Mouse (Mus musculus): ENCODE measurements around the gene Ltbp2. TPM values are rescaled to one million over a fixed set of nuclear protein-coding genes. Genes with fewer than 3 reads are reported as not detected.

The Ltbp2 gene
- polyA plus RNA-seq, 1 experiment from 2014 or later = 1.7 TPM

DNA sequence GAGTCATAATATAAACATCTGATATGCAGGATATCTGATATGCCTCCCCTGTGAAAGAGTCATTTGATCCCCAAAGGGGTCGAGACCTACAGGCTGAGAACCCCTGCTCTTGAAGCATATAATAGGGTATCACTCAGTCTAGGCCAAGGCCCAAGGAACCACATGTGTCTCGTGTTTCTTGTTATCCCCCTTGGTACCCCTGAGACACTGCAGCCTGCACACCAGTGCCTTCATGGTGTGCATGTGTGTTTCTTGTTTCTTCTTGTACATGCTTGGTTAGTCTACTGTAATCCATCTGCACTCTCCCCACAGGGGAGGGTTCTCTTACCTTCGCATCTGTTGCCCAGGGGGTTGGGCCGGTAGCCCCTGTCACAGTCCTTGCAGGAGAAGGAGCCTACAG is 83.7 kb downstream of the Ltbp2 start:
- H3K36me3 ChIP-seq = no peaks in the 10 kb centered on the region
- H3K27ac ChIP-seq = no peak overlapping the region
- H3K4me3 ChIP-seq = no peak overlapping the region
- H3K4me1 ChIP-seq = peaks cover 5% of the 10 kb centered on the region; the same call in 1 of the 2 replicates
- no peaks in the 10 kb centered on the region for H3K9me3 ChIP-seq
- no peaks in the 10 kb centered on the region for H3K27me3 ChIP-seq
- WGBS = 53% methylated on average over 4 of the region's 4 CpGs
- H3K9ac ChIP-seq = no peak overlapping the region
- no peak overlapping the region for H3K4me2 ChIP-seq
- no peak for ATAC-seq (ENCODE audit: insufficient number of reproducible peaks, insufficient read depth, low FRiP score, low TSS enrichment, low read depth)

DNA sequence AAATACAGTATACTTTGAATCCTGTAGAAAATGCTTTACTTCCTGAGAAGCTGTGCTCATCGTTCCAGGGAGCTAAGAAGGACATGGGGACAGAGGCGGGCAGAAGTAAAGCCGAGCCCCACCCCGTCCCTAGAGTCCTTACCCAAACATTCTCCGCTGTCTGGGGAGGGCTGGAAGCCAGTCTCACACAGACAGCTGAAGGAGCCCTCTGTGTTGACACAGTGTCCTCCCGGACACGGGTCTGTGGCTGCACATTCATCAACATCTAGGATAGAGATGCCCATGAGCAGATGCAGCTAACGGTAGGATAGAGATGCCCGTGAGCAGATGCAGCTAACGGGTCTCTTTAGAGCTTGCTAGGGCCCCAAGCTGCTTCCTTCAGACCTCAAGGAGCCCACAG is 85.5 kb downstream of the Ltbp2 start:
- Histone ChIP-seq H3K27me3 (no peaks in the 10 kb centered on the region), H3K9ac (no peak overlapping the region), H3K4me3 (no peak overlapping the region), H3K4me1 (peaks cover 5% of the 10 kb centered on the region; the same call in 1 of the 2 replicates), H3K27ac (no peak overlapping the region), H3K4me2 (no peak overlapping the region), H3K36me3 (no peaks in the 10 kb centered on the region), H3K9me3 (no peaks in the 10 kb centered on the region)
- 68% methylated on average over 10 of the region's 10 CpGs for WGBS
- ATAC-seq (ENCODE audit: insufficient number of reproducible peaks, insufficient read depth, low FRiP score, low TSS enrichment, low read depth) = no peak

GRCm38 (mm10) chr12:84786091-84786490 is 90.2 kb downstream of the Ltbp2 start:
- no peak for ATAC-seq (ENCODE audit: insufficient number of reproducible peaks, insufficient read depth, low FRiP score, low TSS enrichment, low read depth)
- Histone ChIP-seq H3K9ac (peak overlapping the region; percentile 27; the same call in 1 of the 2 replicates), H3K9me3 (no peaks in the 10 kb centered on the region), H3K36me3 (no peaks in the 10 kb centered on the region), H3K27me3 (no peaks in the 10 kb centered on the region), H3K4me3 (no peak overlapping the region), H3K4me1 (peaks cover 10% of the 10 kb centered on the region; the same call in 1 of the 2 replicates), H3K4me2 (no peak overlapping the region), H3K27ac (no peak overlapping the region)
- WGBS = 67% methylated on average over 5 of the region's 5 CpGs

DNA sequence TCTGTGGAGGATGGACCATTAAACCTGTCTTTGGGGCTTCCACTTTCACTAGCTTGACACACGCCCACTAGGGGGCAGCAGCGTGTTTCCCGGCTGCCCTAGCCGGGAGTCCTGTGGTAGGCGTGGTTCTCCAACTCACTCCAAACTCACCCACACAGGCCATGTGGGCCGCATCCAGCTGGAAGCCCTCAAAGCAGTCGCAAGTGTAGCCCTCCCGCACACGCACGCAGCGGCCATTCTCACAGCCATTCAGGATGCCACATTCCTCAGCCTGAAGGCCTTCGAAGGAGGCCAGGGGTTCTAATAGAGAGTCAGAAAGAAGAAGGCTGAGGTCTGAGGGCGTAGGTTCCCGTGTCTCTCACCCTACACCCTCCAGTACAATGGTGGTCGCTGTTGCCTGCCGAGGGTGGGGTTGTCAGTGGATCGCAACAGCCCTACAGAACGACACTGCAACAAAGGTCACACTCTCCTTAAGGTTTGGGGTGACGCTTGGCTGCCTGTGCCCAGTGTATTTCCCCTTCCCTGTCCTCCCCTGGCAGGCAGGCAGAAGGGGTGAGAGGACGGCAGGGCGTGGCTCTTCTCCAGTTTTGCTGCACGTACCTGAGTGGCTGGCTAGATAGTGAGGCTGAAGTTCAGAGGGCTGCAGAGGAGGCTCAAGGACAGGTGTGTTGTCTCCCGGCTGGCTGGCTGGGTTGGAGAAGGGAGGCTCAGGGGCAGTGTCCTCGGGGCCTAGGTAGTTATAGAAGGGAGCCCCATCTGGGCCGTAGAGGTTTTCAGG is 91.5 kb downstream of the Ltbp2 start:
- no peak overlapping the region for H3K27ac ChIP-seq
- H3K36me3 ChIP-seq = no peaks in the 10 kb centered on the region
- H3K4me2 ChIP-seq = peak overlapping the region; percentile 52
- no peaks in the 10 kb centered on the region for H3K27me3 ChIP-seq
- peak; percentile 71; the same call in 1 of the 2 replicates for ATAC-seq (ENCODE audit: insufficient number of reproducible peaks, insufficient read depth, low FRiP score, low TSS enrichment, low read depth)
- WGBS = 30% methylated on average over 25 of the region's 25 CpGs
- H3K9ac ChIP-seq = peak overlapping the region; percentile 51
- peaks cover 10% of the 10 kb centered on the region; the same call in 1 of the 2 replicates for H3K4me1 ChIP-seq
- 0 out of 2 replicates have a peak overlapping the region, but pooled peaks have one; percentile 7 for H3K4me3 ChIP-seq
- no peaks in the 10 kb centered on the region for H3K9me3 ChIP-seq

DNA sequence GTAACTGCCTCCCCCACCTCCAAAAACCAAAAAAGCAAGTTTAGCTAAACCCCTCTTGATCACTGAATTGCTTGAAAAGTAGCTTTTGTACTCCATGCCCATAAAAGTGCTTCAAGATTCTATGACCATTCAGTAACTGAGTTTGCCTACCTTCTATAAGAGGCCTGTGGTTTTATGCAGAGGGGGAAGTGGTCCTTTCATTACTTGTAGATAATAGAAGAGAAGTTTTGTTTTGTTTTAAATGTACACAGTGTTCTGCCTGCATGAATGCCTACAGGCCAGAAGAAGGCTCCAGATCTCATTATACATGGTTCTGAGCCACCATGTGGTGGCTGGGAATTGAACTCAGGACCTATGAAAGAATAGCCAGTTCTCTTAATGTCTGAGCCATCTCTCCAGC is 100.1 kb downstream of the Ltbp2 start:
- no peak for ATAC-seq (ENCODE audit: insufficient number of reproducible peaks, insufficient read depth, low FRiP score, low TSS enrichment, low read depth)

GRCm38 (mm10) chr12:84774376-84774775 is 102.0 kb downstream of the Ltbp2 start:
- Histone ChIP-seq H3K9me3 (no peaks in the 10 kb centered on the region), H3K4me3 (peak overlapping the region; percentile 78; the same call in 1 of the 2 replicates), H3K4me1 (peaks cover 28% of the 10 kb centered on the region), H3K27ac (no peak overlapping the region), H3K36me3 (peaks cover 7% of the 10 kb centered on the region; the same call in 1 of the 2 replicates), H3K27me3 (no peaks in the 10 kb centered on the region), H3K4me2 (peak overlapping the region; percentile 83), H3K9ac (no peak overlapping the region)
- WGBS = 94% methylated on average over 6 of the region's 6 CpGs
- no peak for ATAC-seq (ENCODE audit: insufficient number of reproducible peaks, insufficient read depth, low FRiP score, low TSS enrichment, low read depth)

More for the DNA sequence above, 100.1 kb downstream of the Ltbp2 start:
- no peak overlapping the region for H3K4me2 ChIP-seq
- H3K9ac ChIP-seq = no peak overlapping the region
- no peak overlapping the region for H3K4me3 ChIP-seq
- H3K27me3 ChIP-seq = no peaks in the 10 kb centered on the region
- peaks cover 19% of the 10 kb centered on the region for H3K4me1 ChIP-seq
- no peaks in the 10 kb centered on the region for H3K36me3 ChIP-seq
- no peak overlapping the region for H3K27ac ChIP-seq
- H3K9me3 ChIP-seq = no peaks in the 10 kb centered on the region

- ATAC-seq (ENCODE audit: insufficient number of reproducible peaks, insufficient read depth, low FRiP score, low TSS enrichment, low read depth) = no peak
- peaks cover 29% of the 10 kb centered on the region for H3K4me1 ChIP-seq
- H3K27me3 ChIP-seq = no peaks in the 10 kb centered on the region
- peak overlapping the region; percentile 55; the same call in 1 of the 2 replicates for H3K27ac ChIP-seq
- peak overlapping the region; percentile 78 for H3K4me3 ChIP-seq
- H3K4me2 ChIP-seq = peak overlapping the region; percentile 83
- no peaks in the 10 kb centered on the region for H3K9me3 ChIP-seq
- H3K9ac ChIP-seq = peak overlapping the region; percentile 85
- WGBS = under 1% methylated on average over 20 of the region's 20 CpGs
- peaks cover 10% of the 10 kb centered on the region; the same call in 1 of the 2 replicates for H3K36me3 ChIP-seq
Observed at GRCm38 (mm10) chr12:84773476-84773875, 102.9 kb downstream of the Ltbp2 start.

- peak; percentile 98 for ATAC-seq (ENCODE audit: insufficient number of reproducible peaks, insufficient read depth, low FRiP score, low TSS enrichment, low read depth)
- H3K9ac ChIP-seq = peak within 1 kb of the TSS; percentile 85
Observed at GRCm38 (mm10) chr12:84772726-84773441, 103.4 kb downstream of the Ltbp2 start, which contains the start of the genes Npc2 and Isca2. Gene Npc2, minus strand, starts transcription at chr12:84773152. Gene Isca2, plus strand, starts transcription at chr12:84773251.

DNA sequence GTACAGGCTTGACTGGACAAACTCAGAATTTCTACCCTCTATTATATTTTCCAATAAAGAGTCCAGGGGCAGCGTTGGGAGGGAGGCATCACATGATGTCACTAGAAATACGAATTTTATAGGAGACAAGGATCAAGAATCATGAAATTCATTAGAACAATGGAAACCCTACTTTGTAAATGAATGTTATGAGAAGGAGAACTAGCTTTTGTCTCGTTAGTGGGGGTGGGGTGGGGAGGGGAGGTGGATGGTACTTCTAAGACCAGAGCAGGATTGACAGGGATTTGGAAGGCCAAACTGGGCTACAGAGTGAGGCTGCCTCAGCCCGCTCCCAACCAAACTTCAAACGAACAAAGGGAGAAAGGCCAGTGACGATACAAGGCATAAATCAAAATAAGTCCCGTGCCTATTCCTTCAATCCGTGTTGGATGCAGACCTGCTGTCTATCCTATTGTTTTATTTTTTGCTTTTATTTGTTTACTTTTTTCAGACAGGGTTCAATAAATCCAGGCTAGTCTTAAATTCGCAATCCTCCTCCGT is 104.3 kb downstream of the Ltbp2 start:
- H3K36me3 ChIP-seq = peaks cover 10% of the 10 kb centered on the region

More at GRCm38 (mm10) chr12:84772726-84773441, 103.4 kb downstream of the Ltbp2 start, which contains the start of the genes Npc2 and Isca2:
- peaks cover 10% of the 10 kb centered on the region for H3K36me3 ChIP-seq
- peak within 1 kb of the TSS; percentile 83 for H3K4me2 ChIP-seq
- no peaks in the 10 kb centered on the region for H3K27me3 ChIP-seq
- H3K9me3 ChIP-seq = no peaks in the 10 kb centered on the region
- WGBS = under 1% methylated on average over 50 of the region's 50 CpGs
- peak within 1 kb of the TSS; percentile 78 for H3K4me3 ChIP-seq
- H3K4me1 ChIP-seq = peaks cover 29% of the 10 kb centered on the region
- H3K27ac ChIP-seq = peak within 1 kb of the TSS; percentile 96

GRCm38 (mm10) chr12:84769624-84770023 is 106.7 kb downstream of the Ltbp2 start:
- 86% methylated on average over 7 of the region's 7 CpGs for WGBS
- Histone ChIP-seq H3K27ac (peak overlapping the region; percentile 7; the same call in 1 of the 2 replicates), H3K4me2 (no peak overlapping the region), H3K9ac (no peak overlapping the region), H3K36me3 (peaks cover 21% of the 10 kb centered on the region), H3K4me3 (no peak overlapping the region), H3K9me3 (no peaks in the 10 kb centered on the region), H3K27me3 (no peaks in the 10 kb centered on the region), H3K4me1 (peaks cover 28% of the 10 kb centered on the region)
- no peak for ATAC-seq (ENCODE audit: insufficient number of reproducible peaks, insufficient read depth, low FRiP score, low TSS enrichment, low read depth)

More for the DNA sequence above, 104.3 kb downstream of the Ltbp2 start:
- ATAC-seq (ENCODE audit: insufficient number of reproducible peaks, insufficient read depth, low FRiP score, low TSS enrichment, low read depth) = no peak
- WGBS = 2% methylated on average over 10 of the region's 10 CpGs
- peak overlapping the region; percentile 96 for H3K27ac ChIP-seq
- H3K4me3 ChIP-seq = peak overlapping the region; percentile 78
- H3K9me3 ChIP-seq = no peaks in the 10 kb centered on the region
- no peaks in the 10 kb centered on the region for H3K27me3 ChIP-seq
- H3K4me2 ChIP-seq = peak overlapping the region; percentile 83
- peaks cover 29% of the 10 kb centered on the region for H3K4me1 ChIP-seq
- H3K9ac ChIP-seq = peak overlapping the region; percentile 85

- Histone ChIP-seq H3K27me3 (no peaks in the 10 kb centered on the region), H3K4me2 (no peak overlapping the region), H3K36me3 (peaks cover 40% of the 10 kb centered on the region), H3K27ac (no peak overlapping the region), H3K9ac (no peak overlapping the region), H3K4me1 (peaks cover 18% of the 10 kb centered on the region), H3K4me3 (no peak overlapping the region), H3K9me3 (no peaks in the 10 kb centered on the region)
- no peak for ATAC-seq (ENCODE audit: insufficient number of reproducible peaks, insufficient read depth, low FRiP score, low TSS enrichment, low read depth)
- WGBS = 90% methylated on average over 6 of the region's 6 CpGs
Observed at GRCm38 (mm10) chr12:84767510-84767909, 108.8 kb downstream of the Ltbp2 start.

Measured in embryonic facial prominence, embryonic 13.5 days (tissue).